13 mouse cellular contexts compared by ENCODE assay signal in the genomic region with DNA sequence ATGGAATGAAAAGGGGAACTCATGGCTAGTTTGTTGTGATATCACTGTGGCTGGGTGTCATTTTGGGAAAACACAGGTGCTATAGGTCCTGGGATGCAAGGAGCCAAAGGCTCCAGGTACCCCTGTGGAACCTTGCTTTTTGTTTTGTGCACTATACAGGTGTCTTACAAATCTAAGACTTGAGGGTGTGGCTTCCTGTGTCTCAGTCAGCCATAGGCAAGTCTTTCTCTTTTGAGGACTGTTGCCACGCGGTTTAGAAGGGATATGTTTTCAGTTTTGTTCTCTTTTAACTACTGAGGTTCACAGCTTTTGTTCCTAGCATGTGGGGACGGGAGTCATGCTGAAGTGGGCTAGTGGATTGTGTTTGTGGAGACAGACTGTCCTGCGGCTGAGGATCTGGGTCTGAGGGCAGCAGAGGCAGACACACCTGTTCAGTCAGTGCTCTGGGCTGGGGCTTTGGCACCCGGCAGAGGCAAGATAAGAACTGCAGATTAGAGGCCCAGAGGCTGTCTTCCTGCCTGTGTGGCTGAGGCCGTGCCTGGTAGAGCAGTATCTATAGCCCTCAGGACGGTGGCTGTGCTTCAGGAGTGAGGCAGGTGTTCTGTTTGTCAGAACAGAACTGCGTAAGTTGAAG. TPM values are rescaled to one million over a fixed set of nuclear protein-coding genes. Genes with fewer than 3 reads are reported as not detected.
DNase-seq lines count a peak whose midpoint lies in the region; ATAC-seq and TF ChIP-seq lines count a peak whose summit lies in the region.
"Had no signal": no experiment of that assay in that cellular context is flagged by ENCODE, and none has a peak within 500 bp of the region (broad histone marks: within the 10 kb centered on the region; RNA-seq: fewer than 3 reads in every experiment).

No protein-coding gene starts in this region.

- H3K27me3 ChIP-seq in spleen, adult 2 months (ENCODE audit: control insufficient read depth, insufficient read depth, low read length), result no peaks in the 10 kb centered on the region
- no peaks in the 10 kb centered on the region for H3K27me3 ChIP-seq in hindbrain, embryonic 16.5 days (replicated peaks; ENCODE audit: control insufficient read depth, insufficient read depth, low read length)
- no peaks in the 10 kb centered on the region for H3K27me3 ChIP-seq in forebrain, embryonic 10.5 days (ENCODE audit: poor library complexity, severe bottlenecking)
- H3K27me3 ChIP-seq: heart, embryonic 13.5 days; limb, embryonic 12.5 days had no signal

- 28% methylated on average over 8 of the region's 8 CpGs for WGBS in spleen, adult 2 months
- 76% methylated on average over 8 of the region's 8 CpGs for WGBS in hindbrain, embryonic 16.5 days
- 74% methylated on average over 8 of the region's 8 CpGs for whole genome bisulfite sequencing in forebrain, embryonic 10.5 days

- no peaks in the 10 kb centered on the region for H3K9me3 ChIP-seq in hindbrain, embryonic 16.5 days (ENCODE audit: control insufficient read depth, low read length)
- no peaks in the 10 kb centered on the region for H3K9me3 ChIP-seq in forebrain, embryonic 10.5 days
- H3K9me3 ChIP-seq: heart, embryonic 13.5 days; limb, embryonic 12.5 days had no signal

- no peak overlapping the region for H3K4me2 ChIP-seq in hindbrain, embryonic 16.5 days (ENCODE audit: low read length)
- H3K4me2 ChIP-seq: heart, embryonic 13.5 days; limb, embryonic 12.5 days had no signal

- DNase-seq in spleen, adult 2 months (ENCODE audit: low read depth in 1 of 2, low spot score in 2 of 2), result peak; percentile 30 to 49
- no peak for DNase-seq in spleen, postnatal 4 days (ENCODE audit: low spot score in 2 of 2)
- DNase-seq in naive thymus-derived CD4-positive, alpha-beta T cell, adult 2 months (ENCODE audit: low read depth), result peak; percentile 87
- DNase-seq in thymus, postnatal 36 days, result peak; percentile 74 to 82
- DNase-seq in forebrain, embryonic 10.5 days (ENCODE audit: extremely low spot score, low spot score), result no peak
- no peak for DNase-seq in left cerebral cortex, postnatal 10 days (ENCODE audit: extremely low spot score in 1 of 2, low spot score in 2 of 2)
- DNase-seq: cerebellum, postnatal 25 days; kidney, adult 9 months; layer of hippocampus, adult 9-11 months had no signal

- H3K4me3 ChIP-seq in spleen, adult 2 months (ENCODE audit: extremely low read depth, insufficient read depth, insufficient read length), result peak overlapping the region; percentile 1; the same call in 1 of the 2 replicates
- H3K4me3 ChIP-seq in hindbrain, embryonic 16.5 days (ENCODE audit: low read length), result no peak overlapping the region
- no peak overlapping the region for H3K4me3 ChIP-seq in forebrain, embryonic 10.5 days
- H3K4me3 ChIP-seq: heart, embryonic 13.5 days; limb, embryonic 12.5 days had no signal

- no peak for TF ChIP-seq CTCF in spleen, adult 2 months (IDR thresholded peaks at IDR 0.05; ENCODE audit: extremely low read depth, insufficient read depth, insufficient read length, insufficient replicate concordance)

- H3K4me1 ChIP-seq in spleen, adult 2 months (ENCODE audit: control insufficient read depth, insufficient read depth, insufficient read length), result peaks cover 15% of the 10 kb centered on the region; the same call in 1 of the 2 replicates
- no peaks in the 10 kb centered on the region for H3K4me1 ChIP-seq in hindbrain, embryonic 16.5 days (ENCODE audit: control insufficient read depth, insufficient read depth, low read depth, low read length)
- peaks cover 13% of the 10 kb centered on the region for H3K4me1 ChIP-seq in forebrain, embryonic 10.5 days

- no peak overlapping the region for H3K9ac ChIP-seq in hindbrain, embryonic 16.5 days (ENCODE audit: low read depth, low read length)
- H3K9ac ChIP-seq: heart, embryonic 13.5 days; limb, embryonic 12.5 days had no signal

- TF ChIP-seq POLR2A in spleen, adult 2 months (IDR thresholded peaks at IDR 0.05; ENCODE audit: low read depth, low read length), result peak; percentile 10; the same call in 1 of the 2 replicates

- intact Hi-C loops in left cerebral cortex, postnatal 10 days (cut with DNase I), result no loop called here

- H3K27ac ChIP-seq in spleen, adult 2 months (ENCODE audit: insufficient read depth, low read length), result peak overlapping the region; percentile 66
- H3K27ac ChIP-seq in hindbrain, embryonic 16.5 days (ENCODE audit: low read depth, low read length), result no peak overlapping the region
- no peak overlapping the region for H3K27ac ChIP-seq in forebrain, embryonic 10.5 days
- H3K27ac ChIP-seq: heart, embryonic 13.5 days; limb, embryonic 12.5 days had no signal

- ATAC-seq in hematopoietic stem cell, adult 5-6 weeks (replicated peaks in 1 of 2; ENCODE audit: insufficient read depth in 1 of 2, low FRiP score in 2 of 2, low TSS enrichment in 1 of 2, low read depth in 1 of 2, poor library complexity in 2 of 2, severe bottlenecking in 2 of 2), result peak; percentile 52 to 60
- ATAC-seq in hindbrain, embryonic 16.5 days, result no peak

- H3K36me3 ChIP-seq in spleen, adult 2 months (ENCODE audit: control insufficient read depth, insufficient read depth, low read length), result no peaks in the 10 kb centered on the region
- no peaks in the 10 kb centered on the region for H3K36me3 ChIP-seq in hindbrain, embryonic 16.5 days (ENCODE audit: control insufficient read depth, insufficient read depth, low read length)
- H3K36me3 ChIP-seq in forebrain, embryonic 10.5 days (replicated peaks), result no peaks in the 10 kb centered on the region
- H3K36me3 ChIP-seq: heart, embryonic 13.5 days; limb, embryonic 12.5 days had no signal

RNA-seq across cellular contexts. Expression of gene Tmsb10, which starts 34.6 kb away (rescaled TPM):
- polyA plus RNA-seq in spleen, adult 2 months (2012; rRNA removed), result 143 TPM in 2 replicates
- total RNA-seq in hematopoietic stem cell, adult 5-6 weeks (2017), result 586 and 795 TPM in 2 replicates
- polyA plus RNA-seq in hindbrain, embryonic 16.5 days (2015; fragmentation: Nextera tagmentation; extraction: Ambion mirVana), result 3,926 and 4,269 TPM in 2 replicates
- polyA plus RNA-seq in forebrain, embryonic 10.5 days (2016; fragmentation: Nextera tagmentation; extraction: Ambion mirVana), result 2,414 and 2,501 TPM in 2 replicates
- total RNA-seq in left cerebral cortex, postnatal 10 days (2021), result 1,000 to 10,000 TPM; 1,612 to 1,640 TPM

Comparison
In these comparisons a context has a peak if more than half of its experiments do, and no peak if none do; other contexts are left out.
1. DNase-seq: peak in spleen, adult 2 months (2 of 2), naive thymus-derived CD4-positive, alpha-beta T cell, adult 2 months (single experiment) and thymus, postnatal 36 days (2 of 2); none in spleen, postnatal 4 days (0 of 2), forebrain, embryonic 10.5 days (single experiment) and left cerebral cortex, postnatal 10 days (0 of 2).
2. RNA of gene Tmsb10, which starts 34.6 kb away (polyA plus RNA-seq): 3,926 to 4,269 TPM in hindbrain, embryonic 16.5 days and 2,414 to 2,501 TPM in forebrain, embryonic 10.5 days; 143 TPM in spleen, adult 2 months; every median in the first group is over 10 times any median in the second.